Mouse (Mus musculus) erythroblast, embryonic 14.5 days (primary cell): ENCODE results near the gene Susd6.

Experiments used
- GATA1 ChIP-seq: IDR thresholded peaks from 2 replicates; pipeline ENCODE4 v1.6.1; 2012; ENCODE audit warnings: low read length, inconsistent platforms, mixed read lengths
- TAL1 ChIP-seq: IDR thresholded peaks from 3 replicates; pipeline ENCODE4 v1.6.1; 2012; ENCODE audit warnings: low read length, inconsistent platforms, mixed read lengths

DNA sequence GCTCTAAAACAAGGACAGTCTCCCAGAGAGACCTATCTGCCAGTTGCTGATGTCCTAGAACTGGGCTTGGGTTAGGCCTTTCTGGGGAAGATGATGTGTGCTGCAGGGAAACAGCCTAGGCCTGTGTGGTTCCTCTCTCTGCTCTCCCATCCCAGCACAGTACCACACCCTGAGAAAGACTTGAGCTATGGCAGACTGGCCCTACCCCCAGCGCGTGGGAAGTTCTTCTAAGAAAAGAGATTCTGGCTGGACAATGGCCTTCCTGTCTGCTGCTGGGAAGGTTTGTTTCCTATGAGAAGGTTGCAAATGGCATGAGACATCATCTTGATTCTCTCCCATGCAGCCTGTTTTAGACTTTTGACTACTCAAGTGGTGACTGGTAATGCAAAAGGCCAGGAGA, 73.1 kb downstream of the Susd6 start:
- no peak for TF ChIP-seq GATA1
- no peak for TF ChIP-seq TAL1
